Mouse (Mus musculus) liver, embryonic 13.5 days (tissue): ENCODE results near the gene Dok3. TPM values are rescaled to one million over a fixed set of nuclear protein-coding genes. Genes with fewer than 3 reads are reported as not detected.

Experiments
- ATAC-seq: fragments of 200-750 bp; cut with Nextera tagmentation; 2 replicates; pipeline ENCODE4 v1.8.0; 2017; ENCODE audit warnings: low read depth, mild to moderate bottlenecking, moderate number of reproducible peaks, moderate library complexity
- DNase-seq: peaks from one replicate; pipeline ENCODE4 v3.0.0; 2022
- H3K27ac ChIP-seq: fragments of 300-500 bp; sonication (generic); 2 replicates; pipeline ENCODE4 v1.5.1; 2015; ENCODE audit warnings: moderate library complexity, mild to moderate bottlenecking, inconsistent platforms
- H3K27me3 ChIP-seq: fragments of 300-500 bp; sonication (generic); 2 replicates; pipeline ENCODE4 v1.6.1; 2015; ENCODE audit warnings: mild to moderate bottlenecking, inconsistent platforms
- H3K36me3 ChIP-seq: fragments of 300-500 bp; sonication (generic); 2 replicates; pipeline ENCODE4 v1.6.1; 2015; ENCODE audit warnings: mild to moderate bottlenecking, inconsistent platforms
- H3K4me1 ChIP-seq: fragments of 300-500 bp; sonication (generic); replicated peaks from 2 replicates; pipeline ENCODE4 v1.6.1; 2015; ENCODE audit warnings: inconsistent platforms
- H3K4me2 ChIP-seq: fragments of 300-500 bp; sonication (generic); 2 replicates; pipeline ENCODE4 v1.6.1; 2015; ENCODE audit warnings: inconsistent platforms, mild to moderate bottlenecking, moderate library complexity
- H3K4me3 ChIP-seq: fragments of 300-500 bp; sonication (generic); replicated peaks from 2 replicates; pipeline ENCODE4 v1.5.1; 2015; ENCODE audit warnings: mild to moderate bottlenecking, inconsistent platforms
- H3K9ac ChIP-seq: fragments of 300-500 bp; sonication (generic); 2 replicates; pipeline ENCODE4 v1.6.1; 2015; ENCODE audit warnings: mild to moderate bottlenecking, inconsistent platforms
- H3K9me3 ChIP-seq: fragments of 300-500 bp; sonication (generic); replicated peaks from 2 replicates; pipeline ENCODE4 v1.6.1; 2016; ENCODE audit warnings: inconsistent platforms
- WGBS: fragments of 180-500 bp; shearing (Covaris S2); methylation state at CpG from one replicate; pipeline ENCODE4 v1.1.7; 2015; ENCODE audit not compliant: insufficient replicate concordance; 5-methylcytosine and 5-hydroxymethylcytosine counted together
- polyA plus RNA-seq: library from polyadenylated mRNA; unstranded; fragments of >200 nt; fragmentation: Nextera tagmentation; extraction: Ambion mirVana; gene quantifications from 2 replicates; pipeline ENCODE4 v1.2.1, GENCODE M21; 2015

Gene Dok3
- polyA plus RNA-seq, 1 experiment from 2014 or later = 3.8 TPM

- Histone ChIP-seq H3K27ac (no peak overlapping the region), H3K27me3 (peaks cover 20% of the 10 kb centered on the region), H3K4me2 (no peak overlapping the region), H3K9ac (no peak overlapping the region), H3K36me3 (no peaks in the 10 kb centered on the region), H3K9me3 (no peaks in the 10 kb centered on the region), H3K4me1 (peaks cover 20% of the 10 kb centered on the region), H3K4me3 (no peak overlapping the region)
- WGBS = 3% methylated on average over 5 of the region's 5 CpGs
- DNase-seq (peak; percentile 67), ATAC-seq (no peak)
These were observed 12.1 kb downstream of the Dok3 start for GRCm38 (mm10) chr13:55516955-55517354.

- H3K4me1 ChIP-seq = peaks cover 45% of the 10 kb centered on the region
- peak overlapping the region; percentile 81 for H3K9ac ChIP-seq
- WGBS = 32% methylated on average over 9 of the region's 9 CpGs
- peaks cover 8% of the 10 kb centered on the region for H3K36me3 ChIP-seq
- H3K9me3 ChIP-seq = no peaks in the 10 kb centered on the region
- no peak overlapping the region for H3K27ac ChIP-seq
- H3K4me3 ChIP-seq = peak overlapping the region; percentile 75
- H3K27me3 ChIP-seq = peaks cover 18% of the 10 kb centered on the region
- ATAC-seq (no peak), DNase-seq (no peak)
- H3K4me2 ChIP-seq = peak overlapping the region; percentile 97
These were observed 15.3 kb downstream of the Dok3 start for GRCm38 (mm10) chr13:55513828-55514227.

- Histone ChIP-seq H3K9me3 (no peaks in the 10 kb centered on the region), H3K27ac (peak within 1 kb of the TSS; percentile 82), H3K36me3 (peaks cover 14% of the 10 kb centered on the region), H3K4me2 (peak within 1 kb of the TSS; percentile 97), H3K27me3 (peaks cover 18% of the 10 kb centered on the region), H3K4me3 (peak within 1 kb of the TSS; percentile 75), H3K9ac (peak within 1 kb of the TSS; percentile 81), H3K4me1 (peaks cover 50% of the 10 kb centered on the region)
- DNase-seq = peak; percentile 82
- under 1% methylated on average over 55 of the region's 55 CpGs for WGBS
- peak; percentile 61 for ATAC-seq
These were observed 15.9 kb downstream of the Dok3 start, which contains the start of gene Pdlim7 for GRCm38 (mm10) chr13:55513111-55513748. Gene Pdlim7, minus strand, starts transcription at chr13:55513676.

GRCm38 (mm10) chr13:55512379-55513031 is 16.6 kb downstream of the Dok3 start:
- peaks cover 18% of the 10 kb centered on the region for H3K27me3 ChIP-seq
- peaks cover 55% of the 10 kb centered on the region for H3K4me1 ChIP-seq
- H3K9me3 ChIP-seq = no peaks in the 10 kb centered on the region
- H3K9ac ChIP-seq = peak overlapping the region; percentile 81
- H3K36me3 ChIP-seq = peaks cover 21% of the 10 kb centered on the region
- peak overlapping the region; percentile 97 for H3K4me2 ChIP-seq
- DNase-seq = no peak
- ATAC-seq = peak; percentile 26
- 5% methylated on average over 24 of the region's 25 CpGs for WGBS
- H3K27ac ChIP-seq = peak overlapping the region; percentile 82
- H3K4me3 ChIP-seq = peak overlapping the region; percentile 75

GRCm38 (mm10) chr13:55511492-55511861 is 17.6 kb downstream of the Dok3 start:
- ATAC-seq (peak; percentile 16), DNase-seq (no peak)
- peaks cover 30% of the 10 kb centered on the region for H3K36me3 ChIP-seq
- H3K27ac ChIP-seq = peak overlapping the region; percentile 82
- WGBS = 37% methylated on average over 5 of the region's 5 CpGs
- peaks cover 18% of the 10 kb centered on the region for H3K27me3 ChIP-seq
- peak overlapping the region; percentile 75 for H3K4me3 ChIP-seq
- peaks cover 60% of the 10 kb centered on the region for H3K4me1 ChIP-seq
- H3K9me3 ChIP-seq = no peaks in the 10 kb centered on the region
- H3K4me2 ChIP-seq = peak overlapping the region; percentile 97
- H3K9ac ChIP-seq = peak overlapping the region; percentile 81

GRCm38 (mm10) chr13:55510668-55511491 is 18.2 kb downstream of the Dok3 start:
- peaks cover 18% of the 10 kb centered on the region for H3K27me3 ChIP-seq
- peak overlapping the region; percentile 81 for H3K9ac ChIP-seq
- H3K27ac ChIP-seq = peak overlapping the region; percentile 82
- DNase-seq = peak; percentile 42
- H3K36me3 ChIP-seq = peaks cover 36% of the 10 kb centered on the region
- WGBS = 5% methylated on average over 6 of the region's 6 CpGs
- no peaks in the 10 kb centered on the region for H3K9me3 ChIP-seq
- peak overlapping the region; percentile 97 for H3K4me2 ChIP-seq
- H3K4me3 ChIP-seq = 0 out of 2 replicates have a peak overlapping the region, but pooled peaks have one; percentile 75
- peak; percentile 55 for ATAC-seq
- H3K4me1 ChIP-seq = peaks cover 60% of the 10 kb centered on the region

GRCm38 (mm10) chr13:55510332-55510667 is 18.8 kb downstream of the Dok3 start:
- H3K4me1 ChIP-seq = peaks cover 60% of the 10 kb centered on the region
- peaks cover 16% of the 10 kb centered on the region for H3K27me3 ChIP-seq
- peaks cover 41% of the 10 kb centered on the region for H3K36me3 ChIP-seq
- ATAC-seq = no peak
- peak overlapping the region; percentile 97; the same call in 1 of the 2 replicates for H3K4me2 ChIP-seq
- H3K27ac ChIP-seq = peak overlapping the region; percentile 82; the same call in 1 of the 2 replicates
- no peak overlapping the region for H3K4me3 ChIP-seq
- H3K9me3 ChIP-seq = no peaks in the 10 kb centered on the region
- H3K9ac ChIP-seq = no peak overlapping the region
- WGBS = 16% methylated on average over 3 of the region's 3 CpGs
- no peak for DNase-seq

- peaks cover 55% of the 10 kb centered on the region for H3K4me1 ChIP-seq
- no peak overlapping the region for H3K27ac ChIP-seq
- H3K27me3 ChIP-seq = no peaks in the 10 kb centered on the region
- DNase-seq (no peak), ATAC-seq (no peak)
- no peak overlapping the region for H3K4me3 ChIP-seq
- 88% methylated on average over 10 of the region's 10 CpGs for whole genome bisulfite sequencing
- H3K4me2 ChIP-seq = no peak overlapping the region
- peaks cover 57% of the 10 kb centered on the region for H3K36me3 ChIP-seq
- no peak overlapping the region for H3K9ac ChIP-seq
- H3K9me3 ChIP-seq = no peaks in the 10 kb centered on the region
These were observed 20.6 kb downstream of the Dok3 start for GRCm38 (mm10) chr13:55508531-55508930.

- H3K36me3 ChIP-seq = peaks cover 64% of the 10 kb centered on the region
These were observed 21.2 kb downstream of the Dok3 start for GRCm38 (mm10) chr13:55507877-55508276.

GRCm38 (mm10) chr13:55506697-55507096 is 22.4 kb downstream of the Dok3 start:
- Histone ChIP-seq H3K36me3 (peaks cover 67% of the 10 kb centered on the region), H3K9ac (no peak overlapping the region), H3K9me3 (no peaks in the 10 kb centered on the region), H3K27me3 (no peaks in the 10 kb centered on the region), H3K27ac (no peak overlapping the region), H3K4me2 (no peak overlapping the region), H3K4me1 (peaks cover 38% of the 10 kb centered on the region), H3K4me3 (no peak overlapping the region)
- DNase-seq (no peak), ATAC-seq (no peak)
- WGBS = 86% methylated on average over 10 of the region's 10 CpGs

More at GRCm38 (mm10) chr13:55507877-55508276, 21.2 kb downstream of the Dok3 start:
- Histone ChIP-seq H3K4me1 (peaks cover 50% of the 10 kb centered on the region), H3K4me2 (no peak overlapping the region), H3K27ac (no peak overlapping the region), H3K4me3 (no peak overlapping the region), H3K9me3 (no peaks in the 10 kb centered on the region), H3K27me3 (no peaks in the 10 kb centered on the region), H3K9ac (no peak overlapping the region)
- WGBS = 52% methylated on average over 10 of the region's 11 CpGs
- no peak for ATAC-seq
- DNase-seq = no peak

- no peak for DNase-seq
- no peak overlapping the region for H3K4me2 ChIP-seq
- H3K36me3 ChIP-seq = peaks cover 67% of the 10 kb centered on the region
- H3K4me3 ChIP-seq = no peak overlapping the region
- WGBS = 83% methylated on average over 9 of the region's 9 CpGs
- H3K27me3 ChIP-seq = no peaks in the 10 kb centered on the region
- H3K4me1 ChIP-seq = peaks cover 29% of the 10 kb centered on the region
- no peak overlapping the region for H3K27ac ChIP-seq
- ATAC-seq = no peak
- no peaks in the 10 kb centered on the region for H3K9me3 ChIP-seq
- no peak overlapping the region for H3K9ac ChIP-seq
These were observed 23.3 kb downstream of the Dok3 start for GRCm38 (mm10) chr13:55505810-55506209.
